Mouse (Mus musculus) CD8-positive naive resting alpha-beta T cell, adult 2 months (primary cell): ENCODE data around the gene Exosc2.
A peak's percentile ranks its signal among the peaks of the same experiment; 100 is the strongest.
"Not testable (repeated sequence)": the region's sequence is repeated elsewhere in the genome, so short reads cannot be mapped to it uniquely, and the experiment has no call there.

Experiments
- DNase-seq, 2 experiments: peaks; one replicate each; pipeline ENCODE4 v3.0.0; 2022; ENCODE audit warnings: low read depth in 2 of 2, low spot score in 2 of 2

Exosc2 gene

GRCm38 (mm10) chr2:31663804-31664180 is 6.7 kb upstream of the Exosc2 start:
- DNase-seq = no peak

DNA sequence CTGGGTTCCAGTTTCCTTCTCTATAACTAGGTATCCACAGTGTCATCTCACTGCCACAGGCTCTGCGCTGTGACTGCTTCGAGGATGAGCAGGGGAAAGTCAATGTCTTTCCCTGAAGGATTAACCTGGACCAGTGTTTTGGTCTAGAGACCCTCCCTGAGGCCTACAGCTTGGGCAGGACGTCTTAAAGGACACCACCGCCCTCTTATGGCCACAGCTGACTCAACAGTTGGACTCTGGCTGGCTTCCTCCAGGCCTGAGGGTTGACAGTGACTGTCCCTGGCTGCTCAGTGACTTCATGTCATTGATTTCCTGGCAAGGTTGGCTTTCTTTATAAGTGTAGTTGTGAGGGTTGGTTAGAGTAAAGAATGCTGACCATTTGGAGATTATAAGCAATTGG is 3.2 kb upstream of the Exosc2 start:
- DNase-seq = no peak

GRCm38 (mm10) chr2:31678641-31679040 is 8.1 kb downstream of the Exosc2 start:
- no peak for DNase-seq

GRCm38 (mm10) chr2:31681051-31681707 is 10.7 kb downstream of the Exosc2 start:
- not testable (repeated sequence) for DNase-seq

GRCm38 (mm10) chr2:31681731-31682235 is 11.3 kb downstream of the Exosc2 start:
- no peak for DNase-seq

- peak; percentile 40 to 60 for DNase-seq
These were observed 13.2 kb downstream of the Exosc2 start for GRCm38 (mm10) chr2:31683666-31684065.

DNA sequence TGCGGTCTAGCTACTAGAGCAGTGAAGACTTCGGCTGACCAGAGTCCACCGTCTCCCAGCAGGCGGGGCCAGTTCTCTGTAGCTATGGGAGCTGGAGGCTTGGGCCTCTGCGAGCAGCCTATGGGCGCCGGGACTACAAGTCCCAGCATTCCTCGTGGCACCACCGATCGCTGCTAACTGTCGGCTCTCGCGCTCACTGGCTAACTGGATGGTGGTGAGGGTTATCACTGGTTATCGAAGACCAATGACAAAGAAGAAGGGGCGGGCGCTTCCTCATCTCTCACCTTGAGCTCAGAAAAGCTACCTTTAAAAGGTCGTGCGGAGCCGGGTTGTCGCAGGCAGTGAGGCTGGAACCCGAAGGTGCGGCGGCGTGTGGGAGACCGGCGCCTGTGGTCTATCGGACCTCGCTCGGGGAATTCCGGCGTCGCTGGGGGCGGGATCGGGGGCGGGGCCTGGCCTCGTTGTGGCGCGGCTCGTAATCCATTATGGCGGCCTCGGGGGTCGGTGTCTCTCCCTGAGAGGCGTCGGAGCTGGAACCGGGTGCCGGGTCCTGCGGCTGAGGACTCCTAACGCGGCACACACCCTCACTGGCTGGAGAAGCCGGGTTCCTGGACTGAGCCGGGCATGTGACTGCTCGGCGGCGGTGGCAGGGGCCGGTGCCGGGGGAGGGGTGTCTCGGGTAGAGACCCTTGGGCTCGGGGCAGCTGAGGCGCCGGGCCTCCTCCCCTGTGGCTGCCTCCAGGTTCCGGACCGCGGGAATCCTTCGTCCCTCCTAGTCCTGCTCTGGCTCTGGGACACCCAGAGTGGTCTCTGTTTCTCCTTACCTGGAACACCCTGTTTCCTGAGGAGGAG is 17.8 kb downstream of the Exosc2 start, which contains the start of gene Abl1:
Abl1 (plus strand) TSS at position 303 of the 852 bp plus-strand sequence.
- peak; percentile 85 to 89 for DNase-seq

GRCm38 (mm10) chr2:31689045-31689444 is 18.5 kb downstream of the Exosc2 start:
- no peak for DNase-seq

- no peak for DNase-seq
These were observed 19.5 kb downstream of the Exosc2 start for GRCm38 (mm10) chr2:31690063-31690462.

DNA sequence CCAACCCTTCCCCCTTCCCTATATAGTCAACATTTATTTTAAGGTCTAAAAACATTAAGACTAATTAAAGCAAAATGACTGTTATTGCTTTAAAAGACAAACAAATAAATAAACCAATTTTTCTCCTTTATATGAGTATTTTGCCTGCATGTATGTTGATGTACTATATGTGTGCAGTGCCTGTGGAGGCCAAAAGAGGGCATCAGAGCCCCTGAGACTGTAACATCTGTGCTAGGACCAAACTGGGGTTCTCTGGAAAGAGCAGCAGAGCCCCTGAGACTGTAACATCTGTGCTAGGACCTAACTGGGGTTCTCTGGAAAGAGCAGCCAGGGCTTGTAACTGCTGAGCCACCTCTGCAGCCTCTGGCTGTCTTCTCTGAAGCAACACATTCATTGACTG is 27.7 kb downstream of the Exosc2 start:
- no peak for DNase-seq

DNA sequence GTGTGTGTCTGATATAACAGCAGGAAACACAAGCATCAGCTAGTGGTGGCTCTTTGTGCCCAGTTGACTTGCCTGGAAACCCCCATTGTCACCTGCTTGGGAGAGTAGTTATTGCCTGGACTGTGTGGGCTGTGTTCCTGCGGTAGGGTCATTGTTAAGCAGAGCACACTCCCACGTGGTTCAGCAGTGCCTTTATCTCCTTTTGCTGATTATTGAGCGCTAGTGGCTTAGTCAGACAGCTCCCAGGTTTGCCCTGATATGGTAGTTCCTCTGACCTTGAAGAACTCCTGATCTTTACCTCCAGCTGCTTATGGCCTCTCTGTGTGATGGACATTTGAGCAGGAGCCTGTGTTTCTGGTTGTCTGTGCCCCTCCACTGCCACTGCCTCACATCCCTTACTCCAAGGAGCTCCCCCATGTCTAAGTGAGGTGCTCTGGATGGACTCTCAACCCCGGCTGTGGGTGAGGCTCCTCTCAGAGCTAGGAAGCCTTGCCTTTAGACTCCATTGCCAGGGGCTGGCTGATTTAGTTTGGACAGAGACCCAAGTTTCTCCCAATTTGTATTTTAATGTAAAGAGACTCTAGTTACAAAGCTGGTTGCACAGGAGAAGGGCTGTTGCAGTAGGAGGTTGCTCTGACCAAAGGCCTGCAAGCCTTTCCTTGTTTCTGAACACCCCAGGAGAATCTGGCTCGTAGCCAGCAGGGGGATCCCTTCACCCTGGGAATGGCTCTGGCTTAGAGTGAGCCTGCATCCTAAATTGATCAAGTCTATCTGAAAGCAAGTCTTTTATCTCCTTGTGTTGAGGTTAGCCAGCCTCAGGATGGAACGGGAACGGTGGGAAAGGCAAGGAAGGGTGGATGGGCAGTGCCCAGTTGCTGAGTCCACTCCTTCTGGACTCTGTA is 30.3 kb downstream of the Exosc2 start:
- DNase-seq = no peak

DNA sequence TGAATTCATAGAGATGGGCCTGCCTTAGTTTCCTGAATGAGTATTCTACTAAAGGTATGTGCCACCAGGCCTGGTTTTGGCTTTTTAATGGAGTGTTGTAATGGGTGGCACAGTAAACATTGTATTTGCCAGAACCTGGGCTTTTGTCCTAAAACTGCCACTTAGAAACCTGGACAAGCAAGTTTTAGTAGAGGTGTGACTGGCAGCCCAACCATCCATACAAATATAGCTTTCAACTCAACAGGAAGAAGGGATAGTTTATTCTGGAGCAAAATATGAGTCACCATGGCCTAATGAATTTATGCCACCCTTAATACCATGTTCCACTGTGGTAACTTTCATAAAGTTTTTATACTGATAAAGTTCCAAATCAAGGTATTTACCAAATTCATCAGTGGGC is 32.7 kb downstream of the Exosc2 start:
- no peak for DNase-seq

- DNase-seq = no peak
These were observed 35.4 kb downstream of the Exosc2 start for GRCm38 (mm10) chr2:31705914-31706313.

DNA sequence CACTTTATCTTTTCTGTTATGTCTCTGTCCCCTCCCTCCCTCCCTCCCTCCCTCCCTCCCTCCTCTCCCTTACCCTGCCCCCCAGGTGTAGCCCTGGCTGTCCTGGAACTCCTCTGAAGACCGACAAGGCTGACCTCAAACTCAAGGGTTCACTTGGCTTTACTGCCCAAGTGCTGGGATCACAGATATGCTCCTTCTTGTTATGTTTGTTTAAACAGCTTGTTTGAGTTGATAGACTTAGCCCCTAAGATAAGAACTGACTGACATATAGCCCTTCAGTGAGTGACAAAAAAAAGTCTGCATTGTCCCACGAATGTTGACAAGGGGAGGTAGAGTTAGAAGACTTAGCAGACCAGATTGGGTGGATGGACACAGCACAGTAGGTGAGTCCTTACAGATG is 36.0 kb downstream of the Exosc2 start:
- no peak for DNase-seq

DNA sequence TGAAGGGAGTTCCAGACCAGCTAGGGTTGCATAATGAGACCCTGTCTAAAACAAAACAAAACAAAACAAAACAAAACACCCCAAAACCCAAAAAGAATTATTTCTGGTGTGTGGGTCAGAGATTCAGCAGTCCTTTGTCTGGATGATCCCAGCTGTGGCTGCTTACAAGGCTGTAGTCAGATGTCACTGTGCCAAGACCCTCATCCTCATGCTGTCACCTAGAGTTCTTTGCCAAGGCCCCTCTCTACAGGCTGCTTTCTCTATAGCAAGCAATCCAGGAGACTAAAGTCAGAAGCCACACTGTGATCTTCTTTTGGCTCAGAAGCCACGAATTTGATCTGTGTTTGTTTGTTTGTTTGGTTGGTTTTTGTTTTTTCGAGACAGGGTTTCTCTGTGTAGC is 42.2 kb downstream of the Exosc2 start:
- DNase-seq = no peak

DNA sequence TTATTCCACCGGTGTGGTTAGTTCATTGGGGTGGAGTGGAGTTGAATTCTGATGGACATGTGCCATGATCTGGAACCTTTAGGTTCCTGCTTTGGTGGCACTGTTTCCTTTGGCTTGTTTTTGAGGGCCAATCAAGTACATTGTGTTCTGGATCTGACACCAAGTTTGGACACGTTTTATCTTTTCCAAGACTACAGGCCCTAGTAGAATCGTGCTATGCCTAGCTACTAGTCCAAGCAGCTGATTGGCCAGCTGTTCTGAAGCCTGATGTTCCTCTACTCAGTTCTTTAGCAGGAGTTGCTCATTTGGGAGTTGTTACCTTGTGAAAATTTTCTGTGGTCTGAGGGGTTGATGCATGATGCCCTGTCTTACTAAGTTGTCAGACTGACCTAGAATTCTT is 43.3 kb downstream of the Exosc2 start:
- no peak for DNase-seq

DNA sequence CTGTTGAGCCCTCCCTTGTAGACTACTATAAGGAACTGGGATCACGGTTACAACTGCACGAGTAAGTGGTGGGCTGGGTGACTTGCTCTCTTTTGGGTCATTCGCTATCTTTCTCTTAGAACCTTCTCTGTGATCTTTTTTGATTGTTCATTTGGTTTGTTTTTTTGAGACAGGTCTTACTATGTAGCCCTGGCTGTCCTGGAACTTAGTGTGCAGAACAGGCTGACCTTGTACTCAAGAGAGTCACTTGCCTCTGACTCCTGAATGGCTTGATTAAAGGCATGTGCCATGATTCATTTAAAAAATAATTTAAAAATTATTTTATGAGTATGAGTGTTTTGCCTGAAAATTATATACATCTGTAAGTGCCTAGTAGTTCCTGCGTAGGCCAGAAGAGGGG is 44.3 kb downstream of the Exosc2 start:
- no peak for DNase-seq

GRCm38 (mm10) chr2:31715985-31716384 is 45.5 kb downstream of the Exosc2 start:
- DNase-seq = no peak

DNA sequence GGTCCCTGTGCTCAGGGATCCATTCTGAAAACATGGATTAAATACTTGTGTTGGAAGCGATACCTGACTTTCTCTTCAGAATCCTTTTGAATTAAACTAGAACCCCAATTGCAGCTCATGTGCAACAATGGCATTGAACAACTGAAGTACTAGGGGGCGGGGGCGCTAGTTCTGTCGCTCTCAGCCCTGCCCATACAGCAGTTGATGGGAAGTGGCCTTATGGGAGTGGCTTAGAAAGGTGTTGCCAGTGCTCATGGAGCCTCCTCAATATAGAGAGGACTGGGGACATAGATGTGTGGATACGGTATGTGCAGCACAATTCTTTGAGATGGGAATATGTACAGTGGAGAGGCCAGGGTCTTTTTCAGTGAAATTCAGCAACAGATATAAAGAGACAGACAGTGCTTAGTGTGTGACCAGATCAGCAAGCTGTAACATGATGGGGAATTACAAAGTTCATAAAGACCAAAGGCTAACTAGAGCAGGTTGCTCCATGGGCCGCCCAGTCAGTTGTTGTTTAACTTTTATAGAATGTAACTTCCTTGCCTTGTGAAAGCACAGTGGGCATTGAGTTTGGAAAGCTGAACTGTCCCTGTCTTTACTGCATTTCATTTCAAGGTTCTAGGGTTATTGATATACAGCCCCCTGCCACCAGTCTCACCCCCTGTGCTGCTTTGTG is 48.8 kb downstream of the Exosc2 start:
- no peak for DNase-seq

- DNase-seq = no peak
These were observed 49.4 kb downstream of the Exosc2 start for GRCm38 (mm10) chr2:31719944-31720343.

GRCm38 (mm10) chr2:31720783-31721182 is 50.3 kb downstream of the Exosc2 start:
- no peak for DNase-seq
